Mouse (Mus musculus) liver, embryonic 11.5 days (tissue): ENCODE data around the gene AI597479. TPM values are rescaled to one million over a fixed set of nuclear protein-coding genes. Genes with fewer than 3 reads are reported as not detected.

ENCODE experiments used
- ATAC-seq: fragments of 200-750 bp; cut with Nextera tagmentation; replicated peaks from 2 replicates; pipeline ENCODE4 v1.8.0; 2017; ENCODE audit warnings: moderate number of reproducible peaks, mild to moderate bottlenecking, moderate TSS enrichment, moderate library complexity; ENCODE audit not compliant: low FRiP score
- DNase-seq: peaks from one replicate; pipeline ENCODE4 v3.0.0-alpha.2; 2017; ENCODE audit warnings: low spot score
- H3K27ac ChIP-seq: fragments of 300-500 bp; sonication (generic); 2 replicates; pipeline ENCODE4 v1.5.1; 2014; ENCODE audit warnings: mild to moderate bottlenecking, low read depth, low read length, control low read depth
- H3K27me3 ChIP-seq: fragments of 300-500 bp; sonication (generic); replicated peaks from 2 replicates; pipeline ENCODE4 v1.6.1; 2014; ENCODE audit warnings: low read length, mixed read lengths; ENCODE audit not compliant: control insufficient read depth, insufficient read depth
- H3K36me3 ChIP-seq: fragments of 300-500 bp; sonication (generic); 2 replicates; pipeline ENCODE4 v1.6.1; 2014; ENCODE audit warnings: mild to moderate bottlenecking, low read length, moderate library complexity, mixed read lengths; ENCODE audit not compliant: control insufficient read depth, insufficient read depth
- H3K4me1 ChIP-seq: fragments of 300-500 bp; sonication (generic); replicated peaks from 2 replicates; pipeline ENCODE4 v1.6.1; 2014; ENCODE audit warnings: low read length, mixed read lengths; ENCODE audit not compliant: control insufficient read depth, insufficient read depth
- H3K4me2 ChIP-seq: fragments of 300-500 bp; sonication (generic); 2 replicates; pipeline ENCODE4 v1.6.1; 2014; ENCODE audit warnings: mild to moderate bottlenecking, control low read depth, moderate library complexity
- H3K4me3 ChIP-seq: fragments of 300-500 bp; sonication (generic); 2 replicates; pipeline ENCODE4 v1.5.1; 2014; ENCODE audit warnings: low read depth, low read length, control low read depth
- H3K9ac ChIP-seq: fragments of 300-500 bp; sonication (generic); 2 replicates; pipeline ENCODE4 v1.6.1; 2014; ENCODE audit warnings: low read depth, low read length, control low read depth
- H3K9me3 ChIP-seq: fragments of 300-500 bp; sonication (generic); 2 replicates; pipeline ENCODE4 v1.6.1; 2016; ENCODE audit warnings: low read length, inconsistent platforms, mixed read lengths; ENCODE audit not compliant: control insufficient read depth
- WGBS: fragments of 180-500 bp; shearing (Covaris S2); extraction: QIAGEN DNeasy Blood & Tissue Kit; methylation state at CpG from one replicate; pipeline ENCODE4 v1.1.7; 2014; 5-methylcytosine and 5-hydroxymethylcytosine counted together
- polyA plus RNA-seq: library from polyadenylated mRNA; unstranded; fragments of >200 nt; fragmentation: Nextera tagmentation; extraction: Ambion mirVana; gene quantifications from 2 replicates; pipeline ENCODE4 v1.2.1, GENCODE M21; 2014

The AI597479 gene
- 21.5 and 24.0 TPM in 2 replicates for polyA plus RNA-seq

GRCm38 (mm10) chr1:43098031-43098984 lies at the start of gene AI597479, which contains the start of gene Tgfbrap1:
AI597479 (plus strand) TSS chr1:43098710.
Tgfbrap1 (minus strand) TSS chr1:43098637.
- DNase-seq, result peak; percentile 95
- peak within 1 kb of the TSS; percentile 82 for H3K9ac ChIP-seq
- H3K36me3 ChIP-seq, result no peaks in the 10 kb centered on the region; the same call in 1 of the 2 replicates
- peak; percentile 93 for ATAC-seq
- no peaks in the 10 kb centered on the region for H3K9me3 ChIP-seq
- H3K27me3 ChIP-seq, result no peaks in the 10 kb centered on the region
- peaks cover 5% of the 10 kb centered on the region for H3K4me1 ChIP-seq
- peak within 1 kb of the TSS; percentile 98 for H3K27ac ChIP-seq
- under 1% methylated on average over 57 of the region's 57 CpGs for WGBS
- peak within 1 kb of the TSS; percentile 66 for H3K4me2 ChIP-seq
- peak within 1 kb of the TSS; percentile 87 for H3K4me3 ChIP-seq

GRCm38 (mm10) chr1:43051903-43052302 lies 46.6 kb upstream of the AI597479 start:
- no peaks in the 10 kb centered on the region for H3K9me3 ChIP-seq
- no peak overlapping the region for H3K4me2 ChIP-seq
- no peak overlapping the region for H3K4me3 ChIP-seq
- ATAC-seq, result no peak
- 93% methylated on average over 5 of the region's 5 CpGs for WGBS
- H3K36me3 ChIP-seq, result peaks cover 18% of the 10 kb centered on the region; the same call in 1 of the 2 replicates
- H3K27me3 ChIP-seq, result no peaks in the 10 kb centered on the region
- H3K4me1 ChIP-seq, result no peaks in the 10 kb centered on the region
- H3K27ac ChIP-seq, result no peak overlapping the region
- no peak for DNase-seq
- H3K9ac ChIP-seq, result no peak overlapping the region

- H3K27me3 ChIP-seq, result no peaks in the 10 kb centered on the region
- ATAC-seq, result no peak
- WGBS, result 58% methylated on average over 9 of the region's 9 CpGs
- no peak overlapping the region for H3K9ac ChIP-seq
- peaks cover 5% of the 10 kb centered on the region; the same call in 1 of the 2 replicates for H3K36me3 ChIP-seq
- no peak overlapping the region for H3K4me2 ChIP-seq
- H3K4me3 ChIP-seq, result no peak overlapping the region
- H3K4me1 ChIP-seq, result no peaks in the 10 kb centered on the region
- no peak overlapping the region for H3K27ac ChIP-seq
- H3K9me3 ChIP-seq, result no peaks in the 10 kb centered on the region
- DNase-seq, result peak; percentile 50
Measured at GRCm38 (mm10) chr1:43065615-43066310, 32.7 kb upstream of the AI597479 start.

GRCm38 (mm10) chr1:43066573-43066972 lies 31.9 kb upstream of the AI597479 start:
- no peaks in the 10 kb centered on the region for H3K9me3 ChIP-seq
- no peaks in the 10 kb centered on the region for H3K27me3 ChIP-seq
- no peak overlapping the region for H3K9ac ChIP-seq
- H3K27ac ChIP-seq, result no peak overlapping the region
- H3K4me2 ChIP-seq, result no peak overlapping the region
- WGBS, result 81% methylated on average over 8 of the region's 8 CpGs
- DNase-seq (no peak), ATAC-seq (no peak)
- H3K36me3 ChIP-seq, result peaks cover 5% of the 10 kb centered on the region; the same call in 1 of the 2 replicates
- H3K4me3 ChIP-seq, result no peak overlapping the region
- no peaks in the 10 kb centered on the region for H3K4me1 ChIP-seq

GRCm38 (mm10) chr1:43067551-43067950 lies 31.0 kb upstream of the AI597479 start:
- DNase-seq, result no peak

GRCm38 (mm10) chr1:43070726-43071125 lies 27.8 kb upstream of the AI597479 start:
- 80% methylated on average over 5 of the region's 5 CpGs for WGBS
- Histone ChIP-seq H3K27ac (no peak overlapping the region), H3K36me3 (peaks cover 9% of the 10 kb centered on the region; the same call in 1 of the 2 replicates), H3K4me2 (no peak overlapping the region), H3K4me3 (no peak overlapping the region), H3K9ac (no peak overlapping the region), H3K4me1 (no peaks in the 10 kb centered on the region), H3K9me3 (no peaks in the 10 kb centered on the region), H3K27me3 (no peaks in the 10 kb centered on the region)
- no peak for DNase-seq
- ATAC-seq, result no peak

More at GRCm38 (mm10) chr1:43067551-43067950, 31.0 kb upstream of the AI597479 start:
- Histone ChIP-seq H3K36me3 (peaks cover 5% of the 10 kb centered on the region; the same call in 1 of the 2 replicates), H3K9me3 (no peaks in the 10 kb centered on the region), H3K4me3 (no peak overlapping the region), H3K27me3 (no peaks in the 10 kb centered on the region), H3K4me1 (no peaks in the 10 kb centered on the region), H3K9ac (no peak overlapping the region), H3K4me2 (no peak overlapping the region), H3K27ac (no peak overlapping the region)
- WGBS, result 74% methylated on average over 7 of the region's 7 CpGs
- ATAC-seq, result no peak

GRCm38 (mm10) chr1:43072028-43072427 lies 26.5 kb upstream of the AI597479 start:
- 90% methylated on average over 8 of the region's 8 CpGs for WGBS
- no peaks in the 10 kb centered on the region for H3K4me1 ChIP-seq
- no peaks in the 10 kb centered on the region for H3K9me3 ChIP-seq
- DNase-seq, result no peak
- no peak overlapping the region for H3K9ac ChIP-seq
- H3K27me3 ChIP-seq, result no peaks in the 10 kb centered on the region
- H3K36me3 ChIP-seq, result peaks cover 6% of the 10 kb centered on the region; the same call in 1 of the 2 replicates
- H3K4me3 ChIP-seq, result no peak overlapping the region
- H3K27ac ChIP-seq, result no peak overlapping the region
- H3K4me2 ChIP-seq, result no peak overlapping the region
- no peak for ATAC-seq

GRCm38 (mm10) chr1:43072561-43072960 lies 25.9 kb upstream of the AI597479 start:
- Histone ChIP-seq H3K4me3 (no peak overlapping the region), H3K9me3 (no peaks in the 10 kb centered on the region), H3K36me3 (peaks cover 4% of the 10 kb centered on the region; the same call in 1 of the 2 replicates), H3K4me2 (no peak overlapping the region), H3K27me3 (no peaks in the 10 kb centered on the region), H3K27ac (no peak overlapping the region), H3K4me1 (no peaks in the 10 kb centered on the region), H3K9ac (no peak overlapping the region)
- no peak for DNase-seq
- WGBS, result 68% methylated on average over 1 of the region's 1 CpGs
- ATAC-seq, result no peak
